Mouse (Mus musculus) MEL (cell line): ENCODE measurements around the gene S100a4. TPM values are rescaled to one million over a fixed set of nuclear protein-coding genes. Genes with fewer than 3 reads are reported as not detected.

Experiments used
- DNase-seq: peaks from one replicate; pipeline ENCODE4 v3.0.0; 2011; ENCODE audit warnings: low read depth, low spot score
- H3K27ac ChIP-seq: 2 replicates; pipeline ENCODE4 v1.5.1; 2012; ENCODE audit warnings: low read depth, mild to moderate bottlenecking, control low read depth, low read length, moderate library complexity; ENCODE audit not compliant: control insufficient read depth
- H3K27me3 ChIP-seq, 2 experiments: fragments of 150-350 bp in 1 of 2; sonication (generic) in 1 of 2; 2 replicates each; pipeline ENCODE4 v1.6.1; 2012; ENCODE audit warnings: low read length in 2 of 2, mild to moderate bottlenecking in 2 of 2, improper control_type of control experiment in 1 of 2, moderate library complexity in 1 of 2; ENCODE audit not compliant: insufficient read depth in 2 of 2, control insufficient read depth in 1 of 2
- H3K36me3 ChIP-seq, 2 experiments: 2 replicates each; pipeline ENCODE4 v1.6.1; 2012 to 2014; ENCODE audit warnings: low read length in 2 of 2, improper control_type of control experiment in 1 of 2, inconsistent platforms in 1 of 2, mild to moderate bottlenecking in 1 of 2; ENCODE audit not compliant: insufficient read depth in 2 of 2, control insufficient read depth in 1 of 2
- H3K4me1 ChIP-seq, 2 experiments: fragments of 150-350 bp in 1 of 2; sonication (generic) in 1 of 2; 2 replicates each; pipeline ENCODE4 v1.6.1; 2012; ENCODE audit warnings: low read length in 2 of 2, improper control_type of control experiment in 1 of 2, mild to moderate bottlenecking in 1 of 2; ENCODE audit not compliant: insufficient read depth in 2 of 2, control insufficient read depth in 1 of 2
- H3K4me3 ChIP-seq, 2 experiments: fragments of 150-350 bp in 1 of 2; sonication (generic) in 1 of 2; 2 replicates each; pipeline ENCODE4 v1.5.1; 2012; ENCODE audit warnings: low read depth in 2 of 2, low read length in 2 of 2, mild to moderate bottlenecking in 2 of 2, moderate library complexity in 2 of 2, control low read depth in 1 of 2, improper control_type of control experiment in 1 of 2; ENCODE audit not compliant: control insufficient read depth in 1 of 2, insufficient read depth in 1 of 2
- H3K79me2 ChIP-seq: 2 replicates; pipeline ENCODE4 v1.6.1; 2012; ENCODE audit warnings: mild to moderate bottlenecking, low read length, moderate library complexity; ENCODE audit not compliant: control insufficient read depth, poor library complexity, insufficient read depth
- H3K9ac ChIP-seq: 2 replicates; pipeline ENCODE4 v1.6.1; 2012; ENCODE audit warnings: low read depth, mild to moderate bottlenecking, control low read depth, low read length, moderate library complexity; ENCODE audit not compliant: control insufficient read depth, poor library complexity, severe bottlenecking
- H3K9me3 ChIP-seq: fragments of 150-350 bp; sonication (generic); replicated peaks from 2 replicates; pipeline ENCODE4 v1.6.1; 2012; ENCODE audit warnings: mild to moderate bottlenecking, low read length, improper control_type of control experiment, moderate library complexity; ENCODE audit not compliant: insufficient read depth
- CHD2 ChIP-seq: IDR thresholded peaks from 2 replicates; pipeline ENCODE4 v1.6.1; 2011; ENCODE audit warnings: low read length, improper control_type of control experiment
- MXI1 ChIP-seq: IDR thresholded peaks from 2 replicates; pipeline ENCODE4 v1.6.1; 2011; ENCODE audit warnings: mild to moderate bottlenecking, low read depth, low read length, improper control_type of control experiment
- POLR2A ChIP-seq, 2 experiments: IDR thresholded peaks; 2 replicates each; pipeline ENCODE4 v1.6.1; 2011 to 2012; ENCODE audit warnings: low read length in 2 of 2, mild to moderate bottlenecking in 2 of 2, control low read depth in 1 of 2, improper control_type of control experiment in 1 of 2, low read depth in 1 of 2, moderate library complexity in 1 of 2; ENCODE audit not compliant: control insufficient read depth in 1 of 2, insufficient read depth in 1 of 2, poor library complexity in 1 of 2
- POLR2AphosphoS2 ChIP-seq: IDR thresholded peaks from 2 replicates; pipeline ENCODE4 v1.6.1; 2011; ENCODE audit warnings: low read length, improper control_type of control experiment
- ZC3H11A ChIP-seq: IDR thresholded peaks from 2 replicates; pipeline ENCODE4 v1.6.1; 2012; ENCODE audit warnings: low read depth, mild to moderate bottlenecking, inconsistent platforms, low read length, improper control_type of control experiment
- polyA plus RNA-seq, 2 experiments: library from polyadenylated mRNA; stranded (reverse) in 1 of 2; unstranded in 1 of 2; fragments of >175 nt in 1 of 2; fragments of >200 nt in 1 of 2; gene quantifications; 2 replicates each; pipeline versions ENCODE4 v1.2.1 to v1.2.4; 2012; ENCODE audit warnings: low replicate concordance in 2 of 2, low read depth in 1 of 2; ENCODE audit not compliant: insufficient read length in 2 of 2, insufficient read depth in 1 of 2, missing spikeins in 1 of 2
- total RNA-seq: library from RNA; depleted of rRNA; stranded (reverse); fragments of 300-350 nt; gene quantifications from 2 replicates; pipeline ENCODE4 v1.2.3, GENCODE M21; 2012; rRNA removed

S100a4 gene
- total and polyA plus RNA-seq, 3 experiments, result 0.73 to 2.3 TPM; not detected in 1

DNA sequence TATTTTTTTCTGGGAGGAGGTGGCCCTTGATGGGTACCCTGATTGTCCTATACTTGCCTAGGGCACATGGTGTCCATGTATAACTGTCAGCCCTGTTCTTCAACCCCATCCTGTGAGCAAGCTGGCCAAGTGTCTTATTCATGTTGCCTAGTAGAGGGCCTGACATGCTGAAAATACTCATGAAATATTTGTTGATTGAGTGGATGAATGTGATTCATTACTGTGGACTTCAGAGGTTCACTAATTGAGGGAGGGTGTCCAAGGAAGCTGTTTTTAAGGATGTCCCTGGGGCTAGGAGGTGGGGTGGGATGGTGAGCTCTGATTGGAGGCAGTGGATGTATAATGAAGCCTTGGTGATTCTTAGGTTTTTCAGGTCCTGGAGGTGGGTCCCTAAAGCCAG lies 50.1 kb downstream of the S100a4 start, which contains the start of gene S100a7a:
Gene S100a7a, plus strand, starts transcription at position 301 of the 400 bp plus-strand sequence.
- Histone ChIP-seq H3K9me3 (no peaks in the 10 kb centered on the region), H3K79me2 (no peaks in the 10 kb centered on the region), H3K4me1 (no peaks in the 10 kb centered on the region), H3K36me3 (no peaks in the 10 kb centered on the region), H3K4me3 (no peak within 1 kb of the TSS), H3K27ac (no peak within 1 kb of the TSS), H3K27me3 (peaks cover 3 to 5% of the 10 kb centered on the region in 2 experiments; a peak in 3 of 4 replicates), H3K9ac (no peak within 1 kb of the TSS)
- TF ChIP-seq POLR2AphosphoS2 (no peak), POLR2A (IDR thresholded peaks at IDR 0.05; ENCODE audit: control insufficient read depth in 1 of 2, insufficient read depth in 1 of 2, low read depth in 1 of 2, low read length in 2 of 2, poor library complexity in 1 of 2) (no peak), MXI1 (no peak), CHD2 (no peak), ZC3H11A (no peak)
- no peak for DNase-seq

Other genes with a start within 250 kb of the S100a4 start
- 1.4 and 1.9 TPM in 2 replicates for gene Slc27a3, start 213.8 kb upstream of the S100a4 start, total RNA-seq
- gene Slc27a3, start 213.8 kb upstream of the S100a4 start, polyA plus RNA-seq, result 1 to 10 TPM in 1 of 2 experiments, not detected in 1; 2.8 TPM
- gene Ints3, start 170.1 kb upstream of the S100a4 start, total RNA-seq, result 55.9 and 58.5 TPM in 2 replicates
- 100 to 1,000 TPM; 101 to 115 TPM for gene Ints3, start 170.1 kb upstream of the S100a4 start, polyA plus RNA-seq
- not detected in 2 replicates for gene Npr1, start 137.9 kb upstream of the S100a4 start, total RNA-seq
- under 1 TPM in 1 of 2 experiments, not detected in 1; 0.11 TPM for gene Npr1, start 137.9 kb upstream of the S100a4 start, polyA plus RNA-seq
- gene Ilf2, start 127.6 kb upstream of the S100a4 start, total RNA-seq, result 162 and 175 TPM in 2 replicates
- gene Ilf2, start 127.6 kb upstream of the S100a4 start, polyA plus RNA-seq, result 100 to 1,000 TPM; 107 to 223 TPM
- 24.5 and 25.2 TPM in 2 replicates for gene Snapin, start 112.7 kb upstream of the S100a4 start, total RNA-seq
- 10 to 100 TPM in 1 of 2 experiments, not detected in 1; 46.8 TPM for gene Snapin, start 112.7 kb upstream of the S100a4 start, polyA plus RNA-seq
- gene Chtop, start 94.3 kb upstream of the S100a4 start, total RNA-seq, result 201 and 202 TPM in 2 replicates
- gene Chtop, start 94.3 kb upstream of the S100a4 start, polyA plus RNA-seq, result 100 to 1,000 TPM in 1 of 2 experiments, not detected in 1; 320 TPM
- 8.7 and 14.4 TPM in 2 replicates for gene S100a1, start 89.4 kb upstream of the S100a4 start, total RNA-seq
- gene S100a1, start 89.4 kb upstream of the S100a4 start, polyA plus RNA-seq, result 10 to 100 TPM in 1 of 2 experiments, not detected in 1; 22.2 TPM
- 26.1 and 29.9 TPM in 2 replicates for gene S100a13, start 89.3 kb upstream of the S100a4 start, total RNA-seq
- gene S100a13, start 89.3 kb upstream of the S100a4 start, polyA plus RNA-seq, result 10 to 100 TPM in 1 of 2 experiments, not detected in 1; 22.0 TPM
- gene S100a14, start 76.9 kb upstream of the S100a4 start, total RNA-seq, result not detected in 2 replicates
- gene S100a14, start 76.9 kb upstream of the S100a4 start, polyA plus RNA-seq, result not detected
- not detected in 2 replicates for gene S100a16, start 66.5 kb upstream of the S100a4 start, total RNA-seq
- not detected for gene S100a16, start 66.5 kb upstream of the S100a4 start, polyA plus RNA-seq
- gene S100a3, start 43.2 kb upstream of the S100a4 start, total RNA-seq, result 0.04 TPM in 1 of 2 replicates, not detected in the other
- gene S100a3, start 43.2 kb upstream of the S100a4 start, polyA plus RNA-seq, result under 1 TPM in 1 of 2 experiments, not detected in 1; 0.03 TPM
- not detected in 2 replicates for gene S100a2, start 13.5 kb upstream of the S100a4 start, total RNA-seq
- gene S100a2, start 13.5 kb upstream of the S100a4 start, polyA plus RNA-seq, result not detected
- not detected in 2 replicates for gene Gm42674, start 1.9 kb upstream of the S100a4 start, total RNA-seq
- gene Gm42674, start 1.9 kb upstream of the S100a4 start, polyA plus RNA-seq, result not detected
- gene S100a5, start 4.8 kb downstream of the S100a4 start, total RNA-seq, result not detected in 2 replicates
- gene S100a5, start 4.8 kb downstream of the S100a4 start, polyA plus RNA-seq, result not detected
- gene S100a6, start 9.1 kb downstream of the S100a4 start, total RNA-seq, result 0.85 and 2.1 TPM in 2 replicates
- gene S100a6, start 9.1 kb downstream of the S100a4 start, polyA plus RNA-seq, result 1 to 10 TPM in 1 of 2 experiments, not detected in 1; 4.7 TPM
- gene S100a7a, start 50.2 kb downstream of the S100a4 start, total RNA-seq, result not detected in 2 replicates
- gene S100a7a, start 50.2 kb downstream of the S100a4 start, polyA plus RNA-seq, result not detected
- gene S100a8, start 65.2 kb downstream of the S100a4 start, total RNA-seq, result not detected in 2 replicates
- not detected for gene S100a8, start 65.2 kb downstream of the S100a4 start, polyA plus RNA-seq
- not detected in 2 replicates for gene S100a9, start 92.0 kb downstream of the S100a4 start, total RNA-seq
- gene S100a9, start 92.0 kb downstream of the S100a4 start, polyA plus RNA-seq, result not detected
- gene Pglyrp4, start 123.1 kb downstream of the S100a4 start, total RNA-seq, result not detected in 2 replicates
- gene Pglyrp4, start 123.1 kb downstream of the S100a4 start, polyA plus RNA-seq, result not detected
- not detected in 2 replicates for gene Gm5849, start 174.1 kb downstream of the S100a4 start, total RNA-seq
- not detected for gene Gm5849, start 174.1 kb downstream of the S100a4 start, polyA plus RNA-seq